In genomic region chr4:133178305-133178704, GRCm38 (mm10) we compare ENCODE assay signal across 1 mouse cellular context.
TF ChIP-seq lines count a peak whose summit lies in the region.

No protein-coding gene starts in this region.

TF ChIP-seq in MEL, 35 proteins besides CTCF, POLR2A, EP300 and RAD21 (continued from another document):
- TF ChIP-seq SIN3A (IDR thresholded peaks at IDR 0.05; ENCODE audit: low read length) (peak; percentile 56; the same call in 1 of the 2 replicates), TAL1 (IDR thresholded peaks at IDR 0.05; ENCODE audit: low read length) (no peak), KAT2A (conservative IDR thresholded peaks at IDR 0.05; ENCODE audit: low read depth, low read length) (no peak), GATA1 (IDR thresholded peaks at IDR 0.05; ENCODE audit: low read depth, low read length) (peak; percentile 47)
